Mouse (Mus musculus): ENCODE results near the gene Prdx6b.
A peak's percentile ranks its signal among the peaks of the same experiment; 100 is the strongest.

Prdx6b gene

GRCm38 (mm10) chr2:80292172-80292571, at the start of gene Prdx6b:
Prdx6b (plus strand) TSS chr2:80292472.
- no peak for DNase-seq (ENCODE audit: extremely low read depth, low read depth, low spot score)

DNA sequence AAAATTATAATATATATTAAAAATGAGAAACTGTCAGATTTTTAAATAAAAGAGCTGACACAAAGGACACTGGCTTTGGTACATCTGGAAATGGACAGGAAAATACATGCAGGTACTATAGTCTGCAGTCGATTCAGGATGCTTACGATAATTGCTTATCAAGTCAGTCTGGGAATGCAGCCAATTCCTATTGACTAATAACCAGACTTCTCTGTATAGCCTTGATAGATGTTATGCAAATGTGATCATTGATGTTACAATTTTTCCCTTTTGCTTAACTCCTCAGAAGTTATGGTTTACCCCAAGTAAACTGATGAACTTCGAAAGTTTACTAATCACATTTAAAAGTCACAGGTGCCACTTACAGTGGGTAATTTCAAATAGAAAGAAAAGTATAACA, 44.8 kb upstream of the Prdx6b start:
- no peak for DNase-seq (ENCODE audit: extremely low read depth, low read depth, low spot score)

GRCm38 (mm10) chr2:80247868-80248267, 44.4 kb upstream of the Prdx6b start:
- DNase-seq (ENCODE audit: extremely low read depth, low read depth, low spot score) = no peak

DNA sequence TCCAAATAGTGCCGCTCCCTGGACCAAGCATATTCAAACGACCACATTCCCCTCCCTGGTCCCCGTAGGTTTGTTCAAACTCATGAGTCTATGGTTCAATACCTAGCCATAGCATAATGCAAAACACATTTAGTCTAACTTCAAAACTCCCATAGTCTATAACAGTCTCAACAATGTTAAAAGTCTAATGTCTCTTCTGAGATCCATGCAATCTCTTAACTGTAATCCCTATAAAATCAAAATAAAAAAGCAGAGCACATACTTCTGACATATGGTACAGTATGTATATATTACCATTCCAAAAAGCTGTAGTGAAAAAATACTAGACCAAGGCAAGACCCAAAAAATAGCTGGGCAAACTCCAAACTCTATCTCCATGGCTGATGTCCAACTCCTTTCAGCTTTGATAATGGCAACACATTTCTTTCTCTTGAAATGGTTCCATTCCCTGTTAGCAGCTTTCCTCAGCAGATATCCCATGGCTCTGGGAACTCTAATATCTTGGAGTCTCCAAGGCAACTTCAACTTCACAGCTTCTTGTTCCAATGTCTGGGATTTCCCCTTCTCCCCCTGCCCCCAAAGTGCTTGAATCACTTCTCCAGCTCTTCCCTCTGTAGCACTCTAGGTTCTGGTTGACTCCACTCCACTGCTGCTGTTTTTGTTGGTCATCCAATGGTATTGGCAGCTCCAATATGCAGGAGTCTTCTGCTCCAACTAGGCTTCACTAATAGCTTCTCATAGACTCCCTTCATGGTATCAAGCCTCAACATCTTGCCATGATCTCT, 32.2 kb upstream of the Prdx6b start:
- DNase-seq (ENCODE audit: extremely low read depth, low read depth, low spot score) = no peak

GRCm38 (mm10) chr2:80266894-80267293, 25.4 kb upstream of the Prdx6b start:
- DNase-seq (ENCODE audit: extremely low read depth, low read depth, low spot score) = no peak

- no peak for DNase-seq (ENCODE audit: extremely low read depth, low read depth, low spot score)
Observed at GRCm38 (mm10) chr2:80268053-80268452, 24.2 kb upstream of the Prdx6b start.

DNA sequence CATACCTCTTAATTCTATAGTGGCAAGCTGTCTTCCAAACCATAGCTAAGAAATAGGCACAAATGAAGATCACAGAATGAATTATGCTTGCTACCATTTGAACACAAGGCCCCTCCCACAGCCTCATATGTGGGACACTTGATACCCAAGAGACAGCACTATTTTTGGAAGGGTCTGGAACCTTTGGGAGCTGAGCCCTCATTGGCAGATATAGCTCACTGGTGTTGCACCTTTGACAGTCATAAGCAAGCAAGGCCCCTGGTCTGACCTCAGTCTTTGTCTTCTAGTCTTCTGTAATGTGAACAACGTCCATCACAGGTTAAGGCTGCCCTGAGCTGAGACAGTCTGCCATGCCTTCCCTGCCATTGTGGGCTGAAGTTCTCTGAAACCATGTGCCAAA, 20.8 kb upstream of the Prdx6b start:
- no peak for DNase-seq (ENCODE audit: extremely low read depth, low read depth, low spot score)

DNA sequence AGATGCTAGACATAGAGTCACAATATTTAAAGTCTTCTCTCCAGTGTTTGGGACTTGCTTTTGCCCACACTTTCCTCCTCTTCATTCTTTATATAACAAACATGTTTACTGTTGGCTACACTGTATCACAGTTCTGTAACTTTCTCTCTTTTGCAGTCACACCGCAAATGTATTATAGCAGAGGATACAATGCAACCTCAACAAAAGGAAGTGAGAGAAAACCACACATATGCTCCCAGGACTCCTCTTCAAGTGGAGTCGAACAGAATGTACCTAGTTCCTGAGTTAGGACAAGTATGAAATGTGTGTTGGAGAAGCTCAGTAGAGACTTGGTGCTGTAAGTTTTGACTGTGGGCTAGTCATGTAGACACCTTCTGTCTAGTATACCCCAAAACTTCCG, 19.2 kb upstream of the Prdx6b start:
- DNase-seq (ENCODE audit: extremely low read depth, low read depth, low spot score) = no peak

DNA sequence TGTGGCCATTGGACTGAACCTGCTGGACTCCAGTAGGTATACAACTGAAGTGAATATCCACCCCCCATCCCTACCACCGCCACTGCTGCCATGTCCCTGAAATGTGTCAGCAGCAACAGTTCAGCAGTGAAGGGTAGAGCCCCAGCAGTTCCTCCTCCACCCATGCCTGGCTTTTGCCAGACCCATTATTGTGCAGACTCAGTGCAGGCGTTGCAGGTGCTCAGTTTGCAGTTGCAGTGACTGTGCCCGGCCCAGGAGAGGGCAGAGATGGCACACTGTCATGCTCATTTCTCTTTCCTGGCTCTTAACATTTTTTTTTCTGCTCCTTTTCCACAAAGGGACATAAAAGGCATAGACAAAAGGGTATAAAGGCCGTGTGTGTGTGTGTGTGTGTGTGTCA, 18.5 kb upstream of the Prdx6b start:
- no peak for DNase-seq (ENCODE audit: extremely low read depth, low read depth, low spot score)

GRCm38 (mm10) chr2:80275136-80275535, 17.1 kb upstream of the Prdx6b start:
- no peak for DNase-seq (ENCODE audit: extremely low read depth, low read depth, low spot score)

- peak; percentile 1 for DNase-seq (ENCODE audit: extremely low read depth, low read depth, low spot score)
Observed at GRCm38 (mm10) chr2:80282214-80282613, 10.1 kb upstream of the Prdx6b start.

- DNase-seq (ENCODE audit: extremely low read depth, low read depth, low spot score) = no peak
Observed at GRCm38 (mm10) chr2:80286397-80286796, 5.9 kb upstream of the Prdx6b start.

- no peak for DNase-seq (ENCODE audit: extremely low read depth, low read depth, low spot score)
Observed at GRCm38 (mm10) chr2:80298334-80298733, 6.1 kb downstream of the Prdx6b start.

DNA sequence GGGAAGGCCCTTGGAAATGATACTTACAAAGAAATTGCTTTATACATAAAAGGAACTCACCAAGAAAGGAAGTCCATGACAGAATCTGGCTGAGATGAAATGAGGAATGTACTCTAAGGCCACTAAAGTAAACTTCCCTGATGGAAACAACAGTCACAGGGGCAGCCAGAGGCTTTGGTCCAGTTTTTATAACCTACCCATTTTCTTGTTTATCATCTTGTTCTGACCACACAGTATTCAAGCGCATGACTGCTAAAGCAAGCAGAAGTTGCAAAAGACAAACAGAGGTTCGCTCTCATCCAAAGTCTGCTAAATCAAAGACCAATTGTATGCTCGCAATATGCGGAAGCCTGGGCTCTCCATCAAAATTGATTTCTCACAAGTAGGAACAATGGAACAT, 8.5 kb downstream of the Prdx6b start:
- DNase-seq (ENCODE audit: extremely low read depth, low read depth, low spot score) = no peak

GRCm38 (mm10) chr2:80303957-80304356, 11.7 kb downstream of the Prdx6b start:
- DNase-seq (ENCODE audit: extremely low read depth, low read depth, low spot score) = no peak

DNA sequence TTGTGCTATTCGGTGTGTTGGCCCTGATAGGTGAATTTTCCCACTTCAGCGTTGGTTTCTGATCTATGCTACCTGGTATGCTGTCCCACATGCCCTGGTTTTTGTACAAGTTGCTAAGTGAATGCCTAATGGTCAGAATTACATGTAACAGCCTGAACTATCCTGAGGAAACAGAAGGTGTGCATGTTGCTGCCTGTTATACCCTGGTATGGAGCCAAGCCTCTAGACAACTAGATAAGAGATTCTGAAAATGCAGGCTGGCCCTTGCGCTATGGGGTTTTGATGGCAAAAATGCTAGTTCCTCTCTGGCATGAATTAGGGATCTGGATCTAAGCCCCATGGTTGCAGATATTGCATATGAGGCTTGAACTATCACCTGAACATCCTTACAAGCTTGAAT, 15.4 kb downstream of the Prdx6b start:
- no peak for DNase-seq (ENCODE audit: extremely low read depth, low read depth, low spot score)

GRCm38 (mm10) chr2:80309775-80310174, 17.5 kb downstream of the Prdx6b start:
- no peak for DNase-seq (ENCODE audit: extremely low read depth, low read depth, low spot score)

- no peak for DNase-seq (ENCODE audit: extremely low read depth, low read depth, low spot score)
Observed at GRCm38 (mm10) chr2:80310772-80311171, 18.5 kb downstream of the Prdx6b start.

GRCm38 (mm10) chr2:80311350-80311749, 19.1 kb downstream of the Prdx6b start:
- DNase-seq (ENCODE audit: extremely low read depth, low read depth, low spot score) = no peak

- DNase-seq (ENCODE audit: extremely low read depth, low read depth, low spot score) = no peak
Observed at GRCm38 (mm10) chr2:80314201-80314600, 21.9 kb downstream of the Prdx6b start.

- DNase-seq (ENCODE audit: extremely low read depth, low read depth, low spot score) = no peak
Observed at GRCm38 (mm10) chr2:80314854-80315241, 22.6 kb downstream of the Prdx6b start.

DNA sequence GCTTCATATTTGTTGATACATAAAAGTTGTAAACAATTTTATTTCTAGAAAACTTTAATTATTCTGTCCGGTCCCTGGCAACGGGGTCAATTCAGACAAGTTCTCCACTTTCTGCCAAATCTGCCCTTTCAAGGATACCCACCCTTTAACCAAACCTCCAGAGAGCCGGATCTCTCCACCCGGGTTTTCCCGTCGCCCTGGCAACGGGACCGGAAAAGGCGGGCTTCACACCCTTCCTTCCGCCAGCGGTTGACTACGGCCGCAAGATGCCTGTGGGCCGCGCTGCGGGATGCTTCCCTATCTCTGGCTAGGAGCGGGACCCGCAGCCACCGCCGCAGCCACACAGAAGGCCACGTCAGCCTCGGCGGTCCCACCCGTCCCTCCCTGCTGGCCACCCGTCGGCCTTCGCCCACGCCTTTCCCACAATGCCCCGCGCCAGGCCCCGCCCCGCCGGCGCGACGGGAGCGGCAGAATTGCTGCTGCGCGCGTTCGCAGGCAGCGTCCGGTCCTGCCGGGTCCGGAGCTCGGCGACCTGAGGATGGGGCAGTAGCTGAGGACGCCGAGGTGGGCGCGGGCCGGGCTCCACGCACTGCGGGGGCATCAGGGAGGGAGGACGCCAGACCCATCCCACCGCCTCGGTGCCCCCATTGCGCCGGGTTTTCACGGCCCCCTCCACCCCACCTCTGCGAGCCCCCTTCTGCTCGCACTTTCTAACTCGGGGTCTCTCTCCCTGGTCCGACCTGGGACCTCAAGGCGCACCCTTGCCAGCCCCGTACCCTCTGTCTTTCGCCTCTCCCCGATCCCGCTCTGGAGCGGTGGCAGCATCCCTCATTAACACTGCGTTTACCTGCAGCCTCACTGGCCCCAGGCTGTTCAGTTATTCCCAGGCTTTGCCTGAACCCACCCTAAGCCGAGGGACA, 23.2 kb downstream of the Prdx6b start, which contains the start of gene Dnajc10:
Gene Dnajc10 (plus strand): TSS at position 225 of the 920 bp plus-strand sequence.
- peak; percentile 7 for DNase-seq (ENCODE audit: extremely low read depth, low read depth, low spot score)

Data from fat pad, adult 2 months (tissue).